Mouse (Mus musculus) ES-E14 (cell line): ENCODE measurements around the gene Pik3cg.

Experiments
- CHD2 ChIP-seq: IDR thresholded peaks from 2 replicates; pipeline ENCODE4 v1.6.1; 2014; ENCODE audit warnings: mild to moderate bottlenecking, low read depth, low read length, inconsistent platforms
- HCFC1 ChIP-seq: IDR thresholded peaks from 2 replicates; pipeline ENCODE4 v1.6.1; 2012; ENCODE audit warnings: low read length, inconsistent platforms, borderline replicate concordance; ENCODE audit not compliant: insufficient read depth
- MAFK ChIP-seq: IDR thresholded peaks from 2 replicates; pipeline ENCODE4 v1.6.1; 2014; ENCODE audit warnings: mild to moderate bottlenecking, low read depth, low read length, inconsistent platforms; ENCODE audit not compliant: insufficient read depth
- ZC3H11A ChIP-seq: IDR thresholded peaks from 2 replicates; pipeline ENCODE4 v1.6.1; 2012; ENCODE audit warnings: low read depth, mild to moderate bottlenecking, inconsistent platforms, low read length, borderline replicate concordance
- ZNF384 ChIP-seq: IDR thresholded peaks from 2 replicates; pipeline ENCODE4 v1.6.1; 2012; ENCODE audit warnings: low read depth, low read length, inconsistent platforms

GRCm38 (mm10) chr12:32172826-32173225, 35.6 kb downstream of the Pik3cg start:
- TF ChIP-seq ZNF384 (no peak), ZC3H11A (no peak), CHD2 (no peak), HCFC1 (no peak), MAFK (no peak)
